Mouse (Mus musculus): Measurements from ENCODE around the gene Spen. TPM values are rescaled to one million over a fixed set of nuclear protein-coding genes. Genes with fewer than 3 reads are reported as not detected.
A peak's percentile ranks its signal among the peaks of the same experiment; 100 is the strongest.

Spen gene
- total RNA-seq, 4 experiments from 2014 or later = 29.2 to 32.2 (median 30.1) TPM

DNA sequence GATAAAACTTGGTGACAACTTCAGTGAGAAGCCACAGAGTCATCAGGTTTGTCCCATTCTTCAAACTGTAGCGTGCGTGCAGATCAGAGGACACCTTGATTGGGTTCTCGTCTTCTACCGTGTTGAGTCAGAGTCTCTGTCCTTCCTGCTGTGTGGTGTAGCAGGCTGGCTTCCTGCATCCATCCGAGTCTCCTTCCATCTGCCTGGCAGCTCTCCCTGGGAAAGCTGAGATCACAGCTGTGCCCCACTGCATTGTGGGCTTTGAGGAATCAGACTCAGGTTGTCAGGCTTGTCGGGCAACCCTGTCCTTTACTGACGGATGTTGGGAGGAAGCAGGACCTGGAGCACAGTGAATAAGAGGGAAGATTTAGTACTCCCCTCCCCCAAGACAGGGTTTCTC lies 92.2 kb downstream of the Spen start:
- DNase-seq (ENCODE audit: low spot score) = no peak

DNA sequence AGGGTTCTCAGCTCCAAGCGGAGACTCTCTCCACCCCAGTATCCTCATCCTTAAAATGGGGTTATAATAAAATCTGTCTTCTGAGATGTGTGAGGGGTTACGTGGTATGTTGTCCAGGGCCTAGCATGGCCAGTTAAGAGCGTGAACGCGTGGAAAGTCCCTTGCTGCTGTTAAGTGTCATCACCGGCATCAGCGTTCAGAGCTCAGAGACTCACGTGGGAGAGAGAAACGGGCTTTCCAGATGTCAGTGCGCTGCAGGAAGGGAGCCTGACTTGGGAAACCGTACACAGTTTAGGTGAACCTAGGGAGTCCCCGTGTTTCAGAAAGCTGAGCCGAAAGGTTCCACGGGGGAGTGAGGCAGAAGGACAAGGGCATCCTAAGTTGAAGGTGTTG lies 93.1 kb downstream of the Spen start:
- no peak for DNase-seq (ENCODE audit: low spot score)

DNA sequence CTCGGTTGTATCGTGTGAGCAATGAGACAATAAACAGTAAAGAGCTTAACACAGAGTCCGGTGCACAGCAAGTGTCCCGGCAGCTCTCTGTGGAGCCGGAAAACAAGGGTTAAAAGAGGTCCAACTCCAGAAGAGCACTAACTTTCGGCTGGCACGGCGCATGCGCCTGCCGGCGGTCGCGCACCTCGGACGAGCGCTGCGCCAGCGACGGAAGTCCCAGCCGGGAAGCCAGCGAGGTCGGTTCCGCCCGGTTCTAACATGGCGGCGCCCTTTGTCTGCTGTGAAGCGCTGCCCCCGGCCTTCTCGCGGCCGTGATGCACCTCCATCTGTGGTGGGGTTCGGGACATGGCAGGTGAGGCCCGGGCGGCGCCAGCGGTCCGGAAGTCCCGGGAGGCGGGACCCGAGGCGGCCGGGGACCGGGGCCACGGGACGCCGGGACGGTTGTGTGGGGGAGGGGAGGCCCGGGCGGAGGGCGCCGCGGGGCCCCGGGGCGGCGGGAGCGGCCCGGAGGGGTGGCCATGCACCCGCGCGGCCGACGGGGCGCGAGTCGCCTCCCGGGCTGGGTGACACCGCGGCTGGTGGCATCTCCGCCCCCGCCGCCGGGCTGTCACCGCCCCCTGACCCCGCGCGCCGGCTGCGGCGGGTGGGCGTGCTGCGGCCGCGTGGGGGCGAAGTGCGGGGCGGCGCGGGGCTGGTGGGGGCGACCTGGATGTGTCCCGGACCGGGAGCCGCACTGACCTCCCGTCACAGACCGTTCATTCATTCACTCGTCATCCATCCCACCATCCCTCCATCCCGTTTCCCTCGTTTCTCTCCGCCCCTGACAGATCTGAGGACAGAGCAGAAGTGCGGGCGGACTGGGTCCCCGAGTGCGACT lies 93.7 kb downstream of the Spen start, which contains the start of gene Zbtb17:
Gene Zbtb17 (plus strand): TSS at position 204 of the 877 bp plus-strand sequence.
- peak; percentile 80 for DNase-seq (ENCODE audit: low spot score)

DNA sequence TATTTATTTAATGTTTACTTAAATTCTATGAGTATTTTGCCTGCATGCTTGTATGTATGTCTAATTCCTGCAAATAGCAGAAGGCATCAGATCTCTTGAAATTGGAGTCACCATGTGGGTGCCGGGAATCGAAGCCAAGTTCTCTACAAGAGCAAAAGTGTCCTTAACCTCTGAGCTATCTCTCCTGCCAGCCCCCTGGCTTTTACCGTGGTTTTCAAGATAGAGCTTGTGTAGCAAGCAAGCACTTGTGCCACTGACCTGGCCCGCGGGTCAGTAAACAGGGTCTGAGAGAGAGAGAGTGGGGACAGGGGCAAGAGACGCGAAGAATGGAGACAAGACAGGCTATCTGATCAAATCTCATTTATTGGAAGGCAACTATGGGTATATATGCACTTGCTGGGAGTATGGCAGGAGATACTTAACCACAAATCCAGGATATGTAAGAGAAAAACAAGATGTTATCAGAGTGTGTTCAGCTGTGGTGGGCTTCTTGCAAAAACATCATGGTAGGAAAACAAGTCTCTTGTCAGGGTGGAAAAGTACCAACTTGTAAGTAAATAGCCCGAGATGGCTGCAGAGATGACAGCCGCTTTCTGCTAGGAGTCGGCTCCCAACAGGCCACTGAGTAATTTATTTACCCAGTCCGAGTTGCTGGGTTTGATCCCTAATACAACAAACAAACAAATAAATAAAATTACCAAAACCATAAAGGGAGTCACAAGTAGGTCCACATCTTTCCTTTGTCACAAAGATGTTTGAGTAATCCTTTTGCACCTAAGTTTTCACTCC lies 94.6 kb downstream of the Spen start:
- no peak for DNase-seq (ENCODE audit: low spot score)

DNA sequence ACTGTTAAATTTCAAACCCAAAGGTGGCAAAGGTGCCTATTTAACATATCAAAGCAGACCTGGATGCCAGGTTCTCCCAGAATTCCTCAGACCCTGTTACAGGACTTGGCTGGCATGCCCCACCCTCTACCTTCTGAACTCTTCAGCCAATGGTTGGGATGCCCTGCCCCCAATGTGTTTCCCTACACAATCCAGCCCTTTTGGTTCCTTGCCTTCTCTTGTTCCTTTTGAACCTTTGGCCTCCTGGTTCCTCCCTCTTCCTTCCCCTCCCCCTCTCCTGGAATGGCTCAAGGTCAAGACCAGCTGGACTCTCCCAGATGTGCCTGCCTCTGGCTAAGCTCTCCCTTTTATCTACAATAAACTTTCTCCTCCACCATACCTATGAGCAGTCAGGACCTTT lies 97.5 kb downstream of the Spen start:
- DNase-seq (ENCODE audit: low spot score) = no peak

DNA sequence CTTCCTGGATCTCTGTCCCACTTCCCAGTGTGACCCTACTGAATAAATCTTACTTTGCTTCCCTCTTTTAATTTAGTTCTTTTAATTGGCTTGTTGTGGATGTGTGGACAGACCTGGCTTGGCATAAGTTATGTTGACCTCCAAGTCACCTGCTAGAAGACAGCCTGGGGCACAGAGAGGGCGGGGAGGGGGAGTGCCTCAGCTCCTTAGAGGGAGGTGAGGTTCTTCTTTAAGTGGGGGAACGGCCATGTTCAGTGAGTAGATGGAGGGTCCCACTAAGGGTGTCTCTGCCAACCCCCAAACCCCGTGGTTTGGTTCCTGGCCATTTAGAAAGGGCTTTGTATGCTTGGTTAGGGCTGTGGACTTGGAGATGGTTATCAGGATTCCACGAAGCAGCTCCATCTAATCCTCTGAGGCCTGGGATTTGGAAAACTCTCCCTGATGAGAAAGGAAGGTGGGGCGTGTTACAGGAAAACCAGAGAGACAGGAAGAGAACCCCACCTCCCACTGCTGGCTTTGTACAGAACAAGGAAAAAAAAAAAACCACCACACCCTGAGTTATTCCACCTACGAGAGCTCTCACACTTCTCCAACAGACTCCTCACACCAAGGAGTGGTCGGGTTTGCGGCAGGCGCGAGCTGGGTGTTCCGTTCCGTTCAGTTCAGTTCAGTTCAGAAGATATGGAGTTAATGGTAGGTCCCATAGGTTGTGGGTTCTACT lies 99.2 kb downstream of the Spen start:
- DNase-seq (ENCODE audit: low spot score) = no peak

DNA sequence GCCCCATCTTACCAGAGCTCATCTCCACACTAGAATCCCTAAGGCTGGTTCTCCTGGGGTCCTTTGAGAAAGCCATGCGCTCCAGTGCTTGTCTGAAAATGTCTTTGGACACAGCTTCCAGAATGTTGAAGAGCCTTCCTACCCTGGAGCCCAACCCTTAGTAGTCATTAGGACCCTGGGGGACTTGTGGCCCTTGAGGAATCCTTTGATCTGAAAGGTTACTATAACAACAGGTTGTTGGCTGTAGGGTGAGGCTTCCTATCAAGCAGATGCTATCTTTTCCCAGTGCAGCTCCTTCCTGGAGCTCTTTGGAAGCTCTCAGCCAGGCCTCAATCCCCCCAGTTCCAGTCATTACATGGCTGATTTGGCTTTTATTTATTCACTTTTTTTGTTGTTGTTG lies 102.4 kb downstream of the Spen start, which contains the start of gene Srarp:
Gene Srarp (minus strand): TSS at position 132 of the 400 bp plus-strand sequence.
- DNase-seq (ENCODE audit: low spot score) = no peak

DNA sequence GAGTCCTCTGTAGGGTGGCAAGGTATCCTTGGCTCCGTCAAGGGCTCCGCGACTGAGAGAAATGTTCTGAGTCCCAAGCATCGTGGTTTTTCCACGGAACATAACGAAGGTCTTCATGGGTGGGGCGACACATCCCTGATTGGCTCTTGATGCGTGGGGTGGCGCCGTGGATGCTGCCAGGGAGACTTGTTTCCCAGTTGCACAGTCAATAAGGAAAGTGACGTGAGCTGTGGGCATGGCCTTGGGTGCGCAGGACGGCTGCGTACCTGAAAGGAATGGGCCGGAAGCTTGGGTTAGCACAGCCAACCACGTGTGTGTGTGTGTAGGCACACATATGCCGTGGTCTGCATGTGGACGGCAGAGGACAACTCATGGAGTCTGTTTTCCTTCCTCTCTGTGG lies 105.2 kb downstream of the Spen start:
- DNase-seq (ENCODE audit: low spot score) = no peak

DNA sequence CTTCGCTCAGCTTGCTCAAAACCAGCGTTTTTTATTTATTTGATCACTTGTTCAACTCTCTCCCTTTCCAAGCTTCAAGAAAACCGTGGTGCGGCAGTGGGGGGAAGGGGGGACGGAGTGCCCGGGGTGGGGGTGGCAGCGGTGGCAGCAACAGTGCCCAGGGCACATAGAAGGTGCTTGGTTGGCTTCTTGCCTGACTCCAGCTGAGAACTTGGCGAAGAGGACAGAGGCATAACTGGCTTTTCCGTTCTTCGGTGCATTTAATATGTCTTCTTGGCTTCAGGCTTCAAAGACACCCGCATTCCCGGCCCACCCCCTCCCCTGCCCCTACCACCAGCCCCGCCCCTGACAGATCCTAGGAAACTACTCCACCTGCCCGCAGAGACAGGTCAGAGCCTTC lies 105.7 kb downstream of the Spen start:
- no peak for DNase-seq (ENCODE audit: low spot score)

DNA sequence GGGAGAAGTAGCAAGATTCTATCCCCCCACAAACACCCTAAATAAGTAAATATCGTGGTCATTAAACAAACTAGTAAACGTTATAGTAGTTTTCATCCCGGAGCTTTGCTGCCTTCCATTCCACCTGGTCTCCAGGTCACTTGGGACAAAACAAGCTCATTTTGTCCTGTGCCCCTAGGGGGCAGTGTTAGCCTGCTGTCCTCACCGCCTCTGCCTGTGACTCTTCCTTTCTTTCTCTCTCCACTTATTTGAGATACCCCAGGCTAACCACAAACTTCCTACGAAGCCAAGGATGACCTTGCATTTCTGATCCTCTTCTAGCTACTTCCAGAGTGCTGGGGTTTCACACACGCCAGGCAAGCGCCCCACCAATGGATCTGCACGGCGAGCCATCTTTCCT lies 107.4 kb downstream of the Spen start:
- no peak for DNase-seq (ENCODE audit: low spot score)

DNA sequence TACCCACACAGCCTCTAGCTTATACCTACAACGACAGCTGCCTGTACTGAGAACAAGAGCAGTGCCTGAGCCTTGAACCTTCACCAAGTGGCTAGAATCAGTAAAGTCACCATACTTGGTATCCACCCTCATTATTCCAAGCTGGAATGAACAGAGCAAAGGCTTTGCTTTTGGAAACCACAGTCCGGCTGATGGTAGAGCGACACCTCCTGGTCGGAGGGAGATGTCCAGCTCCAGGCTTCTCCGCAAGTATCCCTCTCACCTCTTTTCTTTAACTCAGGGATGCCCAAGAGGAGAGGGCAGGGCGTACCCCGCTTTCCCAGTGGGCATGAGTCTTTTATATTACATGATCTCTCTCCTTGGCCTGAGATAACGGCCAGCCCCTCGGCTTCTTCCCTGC lies 108.5 kb downstream of the Spen start:
- DNase-seq (ENCODE audit: low spot score) = no peak

DNA sequence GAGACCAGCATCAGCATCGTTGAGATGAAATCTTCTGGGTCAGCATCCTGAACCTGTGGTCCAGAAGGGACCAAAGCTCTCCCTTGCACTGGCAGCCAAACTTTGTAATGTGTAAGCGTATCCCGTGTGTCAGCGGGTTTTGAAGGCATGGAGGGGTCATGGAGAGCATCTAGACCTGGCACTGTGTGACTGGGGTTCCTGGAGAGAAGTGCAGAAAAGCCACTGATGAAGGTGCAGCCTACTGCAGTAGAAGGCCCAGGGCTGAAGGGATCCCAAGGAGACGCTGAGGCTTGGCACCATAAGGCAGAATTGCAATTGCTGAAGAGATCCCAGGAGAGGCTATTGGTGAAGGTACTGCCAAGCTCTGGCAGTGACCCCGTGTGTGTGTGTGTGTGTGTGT lies 109.0 kb downstream of the Spen start:
- DNase-seq (ENCODE audit: low spot score) = no peak

DNA sequence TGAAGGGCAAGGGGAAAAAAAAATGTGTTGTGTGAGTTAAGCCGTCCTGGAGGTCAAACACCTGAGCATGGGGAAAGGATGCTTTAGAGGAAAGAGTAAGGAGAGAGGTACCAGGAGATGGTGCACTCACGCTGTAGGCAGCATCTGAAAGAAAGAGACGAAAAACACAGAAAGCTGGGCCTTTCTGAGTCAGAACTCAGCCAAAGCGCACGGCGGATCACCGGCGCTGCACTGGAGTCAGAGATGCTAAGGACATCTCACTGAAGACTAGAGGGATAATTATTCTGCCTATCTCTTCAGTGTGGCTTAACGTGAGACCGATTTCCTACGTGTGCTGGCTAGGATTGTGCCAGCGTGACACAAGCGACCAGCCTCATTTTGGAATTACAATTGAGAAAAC lies 110.5 kb downstream of the Spen start:
- DNase-seq (ENCODE audit: low spot score) = no peak

DNA sequence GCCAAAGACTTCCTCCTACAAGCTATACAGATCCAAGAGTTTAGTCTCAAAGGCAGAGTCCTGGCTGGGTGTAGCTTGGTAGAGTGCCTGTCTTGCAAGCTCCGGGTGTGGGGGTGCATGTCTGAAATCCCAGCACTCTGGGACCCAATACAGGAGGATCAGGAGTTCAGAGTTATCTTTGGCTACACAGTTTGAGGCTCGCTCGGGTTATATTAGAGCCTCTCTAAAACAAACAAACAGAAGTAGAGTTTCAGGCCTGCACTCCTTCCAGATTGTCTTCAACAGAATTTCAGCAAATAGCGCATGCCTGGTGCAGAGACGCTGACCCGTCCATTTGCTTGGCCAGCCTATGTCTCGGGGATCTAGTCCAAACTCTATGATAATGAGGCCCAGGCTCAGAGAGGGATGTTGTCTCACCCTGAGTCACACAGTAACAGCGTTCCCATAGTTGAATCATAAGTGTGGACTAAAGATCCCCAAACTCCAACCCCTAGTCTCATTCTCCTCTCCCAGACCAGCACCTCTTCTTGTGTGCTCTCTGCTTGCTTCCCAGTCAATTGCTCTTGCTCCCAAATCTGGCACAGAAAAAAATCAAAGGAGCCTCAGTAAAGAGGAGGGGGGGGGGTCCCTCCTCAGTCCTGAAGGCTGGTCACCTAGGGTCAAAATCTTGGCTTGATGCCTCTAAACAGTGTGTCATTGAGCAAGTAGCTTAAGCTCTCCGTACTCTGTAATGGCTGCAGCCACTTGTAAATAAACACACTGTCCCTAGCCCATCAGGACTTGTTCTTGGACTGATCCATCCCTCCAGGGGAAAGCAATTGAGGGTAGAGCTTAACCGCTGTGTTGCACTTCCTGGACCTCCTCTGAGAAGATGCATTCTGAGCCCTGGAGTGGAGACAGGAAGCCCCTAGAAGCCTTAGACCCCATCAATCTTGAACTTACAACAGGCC lies 111.3 kb downstream of the Spen start:
- DNase-seq (ENCODE audit: low spot score) = no peak

DNA sequence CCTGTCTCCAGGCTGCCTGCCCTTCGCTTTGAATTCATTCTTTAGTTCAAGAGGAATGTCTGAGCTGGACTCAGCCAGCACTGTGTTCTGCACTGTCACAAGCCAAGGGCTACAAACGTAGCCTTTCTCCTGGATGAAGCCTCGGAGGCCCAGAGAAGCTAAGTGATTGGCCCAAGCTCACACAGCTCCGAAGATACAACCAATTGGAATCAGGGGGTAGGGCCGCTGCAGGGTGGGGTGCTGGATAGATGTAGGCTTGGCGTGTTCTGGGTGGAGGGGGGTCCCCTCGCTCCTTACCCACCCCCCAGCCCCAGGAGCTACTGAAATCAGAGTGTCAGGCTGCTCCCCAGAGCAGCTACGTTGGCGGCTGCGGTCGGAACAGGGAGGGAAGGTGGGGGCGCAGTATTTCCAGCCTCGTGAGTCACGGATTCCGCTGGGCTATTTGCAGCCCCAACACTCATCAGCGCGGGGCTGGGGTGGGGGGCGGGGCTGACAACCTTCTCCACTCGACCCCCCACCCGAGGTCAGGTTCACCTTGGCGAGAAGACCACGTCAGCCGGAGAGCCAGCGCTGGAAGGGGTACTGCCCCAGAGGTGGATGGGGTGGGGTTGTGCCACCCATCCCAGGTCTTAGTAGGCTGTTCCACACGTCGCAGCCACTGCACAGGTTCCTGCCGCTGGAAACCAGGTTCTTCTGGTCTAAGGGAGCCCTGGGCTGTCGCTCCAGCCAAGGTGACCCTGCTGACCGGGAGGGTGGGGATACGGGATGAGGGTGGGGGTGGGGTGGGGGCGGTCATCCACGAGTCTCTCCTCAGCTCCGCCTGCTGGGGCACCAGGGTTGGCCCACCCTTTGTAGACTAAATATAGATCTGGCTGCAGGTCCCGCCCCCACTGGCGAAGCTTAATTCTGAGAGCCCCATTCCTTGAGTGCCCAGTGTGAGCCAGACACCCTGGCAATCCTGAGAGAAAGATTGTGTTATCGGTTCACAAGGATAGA lies 112.6 kb downstream of the Spen start:
- DNase-seq (ENCODE audit: low spot score) = no peak

DNA sequence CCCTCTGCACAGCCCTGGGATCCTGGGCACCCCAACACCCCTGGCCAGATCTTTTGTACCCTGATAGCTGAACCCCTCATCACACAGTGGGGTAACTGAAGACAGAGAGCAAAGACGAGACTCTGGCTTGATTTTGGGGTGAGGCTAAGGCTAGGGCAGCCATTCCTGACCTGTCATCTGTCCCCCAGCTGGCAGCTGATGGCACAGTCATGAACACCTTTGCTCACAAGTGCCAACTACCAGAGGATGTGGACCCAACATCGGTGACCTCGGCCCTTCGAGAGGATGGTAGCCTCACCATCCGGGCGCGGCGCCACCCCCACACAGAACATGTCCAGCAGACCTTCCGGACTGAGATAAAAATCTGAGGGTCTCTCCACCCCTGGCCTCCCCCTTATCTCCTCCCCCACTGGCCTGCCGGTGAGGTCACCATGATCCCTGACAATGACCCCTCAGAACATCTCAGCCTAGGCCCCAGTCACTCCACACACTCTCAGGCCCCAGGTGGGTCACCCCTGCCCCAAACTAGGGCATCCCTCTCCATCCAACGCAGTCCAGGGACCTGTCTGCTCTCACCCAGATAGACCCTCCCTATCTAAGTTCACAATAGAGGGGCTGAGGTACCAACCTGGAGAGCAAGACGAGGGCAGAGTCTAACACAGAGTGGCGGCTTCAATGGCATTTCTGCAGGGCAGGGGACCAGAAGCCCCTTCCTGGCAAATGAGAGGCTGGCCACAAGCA lies 114.5 kb downstream of the Spen start:
- no peak for DNase-seq (ENCODE audit: low spot score)

DNA sequence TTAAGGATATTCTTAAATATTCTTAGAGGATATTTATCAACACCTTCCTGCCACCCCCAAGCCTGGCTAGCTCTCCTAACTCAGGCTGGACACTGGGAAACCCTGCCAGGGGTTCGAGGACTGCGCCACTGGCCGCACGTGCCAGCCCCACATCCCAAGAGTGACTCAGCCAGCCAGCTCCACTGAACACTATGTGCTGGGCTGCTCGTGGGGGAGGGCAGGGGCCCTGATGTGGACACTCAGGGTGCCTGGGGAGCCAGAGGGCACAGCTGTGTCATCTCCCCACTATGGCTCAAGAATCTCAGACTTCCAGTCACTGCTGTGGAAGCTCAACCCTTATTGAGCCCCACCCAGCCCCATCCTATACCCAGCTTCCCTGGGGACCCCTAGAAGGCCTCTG lies 115.1 kb downstream of the Spen start:
- DNase-seq (ENCODE audit: low spot score) = no peak

DNA sequence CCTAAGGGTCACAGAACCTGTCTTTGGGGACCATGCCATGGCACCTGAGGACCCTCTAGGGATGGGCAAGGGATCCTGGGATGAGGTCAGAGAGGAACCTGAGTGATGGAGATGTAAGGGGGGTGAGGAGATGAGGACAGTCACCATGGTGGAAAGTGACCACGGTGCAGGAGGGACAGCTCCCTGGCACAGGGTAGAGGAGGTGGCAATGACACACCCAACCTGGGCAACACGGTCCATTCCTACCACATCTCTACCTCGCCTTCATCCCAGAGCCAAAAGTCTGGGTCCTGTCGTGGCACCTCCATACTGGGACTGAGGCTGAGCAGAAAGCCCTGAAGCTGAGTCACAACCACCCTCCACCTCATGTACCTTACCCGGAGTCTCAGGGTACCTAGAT lies 115.6 kb downstream of the Spen start:
- no peak for DNase-seq (ENCODE audit: low spot score)

DNA sequence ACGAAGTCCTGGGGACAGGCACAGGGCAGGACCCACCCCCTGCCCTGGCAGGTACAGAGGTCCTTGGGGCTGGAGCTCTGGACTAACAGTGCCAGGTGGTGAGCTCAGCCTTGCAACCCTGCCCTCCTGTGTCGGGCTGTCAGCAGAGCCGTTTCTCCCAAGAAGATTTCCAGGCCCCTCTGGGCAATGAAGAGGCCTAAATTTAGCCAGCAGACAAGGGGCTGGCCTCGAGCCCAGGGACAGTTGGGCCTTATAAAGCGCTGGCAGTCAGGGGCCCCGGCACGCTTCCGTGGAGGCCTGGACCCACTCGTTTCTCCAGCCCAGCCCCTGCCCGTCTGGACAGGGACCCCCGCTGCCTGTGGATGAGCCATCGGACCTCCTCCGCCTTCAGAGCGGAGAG lies 117.0 kb downstream of the Spen start:
- no peak for DNase-seq (ENCODE audit: low spot score)
